Mouse (Mus musculus): ENCODE measurements around the gene Gpr108. TPM values are rescaled to one million over a fixed set of nuclear protein-coding genes. Genes with fewer than 3 reads are reported as not detected.
A peak's percentile ranks its signal among the peaks of the same experiment; 100 is the strongest.

Gene Gpr108
- total and polyA plus RNA-seq, 2 experiments: 10.7 to 23.7 TPM

DNA sequence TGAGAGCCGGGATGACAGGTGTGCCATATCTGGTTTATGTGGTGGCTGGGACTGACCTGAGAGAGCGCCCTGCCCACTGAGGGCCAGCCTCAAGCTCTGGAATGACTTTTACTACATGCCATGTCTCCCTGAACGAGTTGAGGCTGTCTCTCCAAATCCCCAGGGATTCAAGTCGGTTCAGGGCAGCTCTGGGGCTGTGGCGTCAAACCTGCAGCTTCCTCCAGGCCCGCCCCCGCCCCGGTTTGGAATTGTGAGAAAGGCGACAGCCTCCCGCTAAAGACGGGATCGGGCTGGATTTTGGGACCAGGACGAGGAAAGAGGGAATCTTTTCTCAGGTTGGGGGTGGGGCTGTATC, 27.7 kb upstream of the Gpr108 start:
- no peaks in the 10 kb centered on the region for H3K36me3 ChIP-seq (ENCODE audit: control insufficient read depth, insufficient read depth, low read length)
- peak overlapping the region; percentile 49 for H3K27ac ChIP-seq (replicated peaks; ENCODE audit: insufficient read depth, low read depth, low read length)
- DNase-seq (ENCODE audit: extremely low read depth, low read depth, low spot score): no peak
- no peaks in the 10 kb centered on the region for H3K79me2 ChIP-seq (ENCODE audit: control insufficient read depth, insufficient read depth, low read length)
- WGBS: 2% methylated on average over 13 of the region's 13 CpGs
- H3K9ac ChIP-seq (ENCODE audit: low read depth, low read length): peak overlapping the region; percentile 36
- TF ChIP-seq CTCF (IDR thresholded peaks at IDR 0.05; ENCODE audit: low read depth, low read length): no peak
- no peak for TF ChIP-seq POLR2A (IDR thresholded peaks at IDR 0.05; ENCODE audit: extremely low read depth, insufficient read depth, low read length)
- 0 out of 2 replicates have a peak, but pooled peaks cover 4% of the 10 kb centered on the region for H3K4me1 ChIP-seq (ENCODE audit: control insufficient read depth, insufficient read depth, low read length)
- no peaks in the 10 kb centered on the region for H3K27me3 ChIP-seq (ENCODE audit: control insufficient read depth, insufficient read depth, low read length)
- H3K4me3 ChIP-seq (ENCODE audit: insufficient read depth, low read depth, low read length): peak overlapping the region; percentile 70

DNA sequence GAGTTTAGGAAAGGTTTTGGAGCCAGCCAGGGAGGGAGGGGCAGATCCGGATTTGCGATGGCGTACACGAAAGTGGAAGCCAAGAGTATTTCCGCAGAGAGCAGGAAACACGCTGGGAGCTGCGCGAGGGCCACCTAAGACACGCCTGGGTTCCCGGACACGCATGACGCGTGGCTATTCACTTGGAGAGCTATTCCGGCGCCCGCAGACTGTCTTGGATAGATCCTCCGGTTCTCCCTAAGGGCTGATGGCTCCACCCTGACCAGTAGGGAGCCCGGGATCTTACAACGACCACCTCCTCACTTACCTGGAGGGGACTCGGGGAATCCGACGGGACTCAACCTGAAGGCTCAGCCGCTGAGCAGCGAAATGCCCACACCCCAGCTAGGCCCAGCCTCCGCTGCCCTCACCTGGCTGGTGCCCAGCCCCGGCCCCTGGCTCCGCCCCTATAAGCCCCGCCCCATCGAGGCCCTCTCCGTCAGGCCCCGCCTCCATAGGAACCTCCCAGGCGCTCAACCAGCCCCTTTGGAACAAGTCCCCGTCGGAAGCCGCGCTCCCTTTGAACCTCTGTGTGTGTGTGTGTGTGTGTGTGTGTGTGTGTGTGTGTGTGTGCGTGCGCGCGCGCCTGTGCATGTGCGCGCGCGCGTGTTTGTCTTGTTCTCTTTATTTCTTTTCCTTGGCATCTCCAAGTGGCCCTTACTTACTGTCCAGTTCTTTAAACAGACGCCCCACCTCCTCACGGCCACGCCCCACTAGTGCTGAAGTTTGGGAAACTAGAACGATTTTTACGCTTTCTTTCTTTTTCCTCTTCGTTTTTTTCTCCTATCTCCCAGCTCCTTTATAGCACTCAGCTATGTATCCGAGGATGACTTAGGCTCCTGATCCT, 27.1 kb upstream of the Gpr108 start:
- peak; percentile 80 for DNase-seq (ENCODE audit: extremely low read depth, low read depth, low spot score)
- no peaks in the 10 kb centered on the region for H3K79me2 ChIP-seq (ENCODE audit: control insufficient read depth, insufficient read depth, low read length)
- 0 out of 2 replicates have a peak, but pooled peaks cover 4% of the 10 kb centered on the region for H3K4me1 ChIP-seq (ENCODE audit: control insufficient read depth, insufficient read depth, low read length)
- H3K27ac ChIP-seq (replicated peaks; ENCODE audit: insufficient read depth, low read depth, low read length): peak overlapping the region; percentile 55
- H3K27me3 ChIP-seq (ENCODE audit: control insufficient read depth, insufficient read depth, low read length): no peaks in the 10 kb centered on the region
- H3K4me3 ChIP-seq (ENCODE audit: insufficient read depth, low read depth, low read length): peak overlapping the region; percentile 70
- no peaks in the 10 kb centered on the region for H3K36me3 ChIP-seq (ENCODE audit: control insufficient read depth, insufficient read depth, low read length)
- WGBS: under 1% methylated on average over 53 of the region's 53 CpGs
- peak overlapping the region; percentile 58 for H3K9ac ChIP-seq (ENCODE audit: low read depth, low read length)
- TF ChIP-seq CTCF (IDR thresholded peaks at IDR 0.05; ENCODE audit: low read depth, low read length): no peak
- TF ChIP-seq POLR2A (IDR thresholded peaks at IDR 0.05; ENCODE audit: extremely low read depth, insufficient read depth, low read length): no peak

DNA sequence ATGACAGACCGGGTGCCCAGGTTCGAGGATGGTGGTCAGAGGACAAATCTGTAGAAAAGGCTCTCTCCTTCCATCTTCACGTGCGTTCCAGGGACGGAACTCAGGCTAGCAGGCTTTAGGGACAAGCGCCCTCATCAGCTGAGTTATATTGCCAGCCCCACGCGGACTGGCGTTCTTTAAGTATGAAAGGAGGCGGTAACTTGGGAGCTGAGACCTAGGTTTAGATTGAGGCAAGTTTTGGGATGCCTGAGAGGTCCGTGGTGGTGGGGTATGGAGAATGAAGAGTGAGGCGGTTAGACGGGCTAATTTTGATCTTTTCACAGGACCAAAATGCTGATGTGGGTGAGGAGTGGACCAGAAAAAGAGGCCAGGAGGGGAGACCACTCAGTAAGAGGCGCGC, 26.4 kb upstream of the Gpr108 start:
- 11% methylated on average over 15 of the region's 15 CpGs for WGBS
- H3K27me3 ChIP-seq (ENCODE audit: control insufficient read depth, insufficient read depth, low read length): no peaks in the 10 kb centered on the region
- 0 out of 2 replicates have a peak, but pooled peaks cover 4% of the 10 kb centered on the region for H3K4me1 ChIP-seq (ENCODE audit: control insufficient read depth, insufficient read depth, low read length)
- no peaks in the 10 kb centered on the region for H3K36me3 ChIP-seq (ENCODE audit: control insufficient read depth, insufficient read depth, low read length)
- peak overlapping the region; percentile 58 for H3K9ac ChIP-seq (ENCODE audit: low read depth, low read length)
- peak overlapping the region; percentile 70 for H3K4me3 ChIP-seq (ENCODE audit: insufficient read depth, low read depth, low read length)
- no peak overlapping the region for H3K27ac ChIP-seq (replicated peaks; ENCODE audit: insufficient read depth, low read depth, low read length)
- DNase-seq (ENCODE audit: extremely low read depth, low read depth, low spot score): no peak
- no peaks in the 10 kb centered on the region for H3K79me2 ChIP-seq (ENCODE audit: control insufficient read depth, insufficient read depth, low read length)
- TF ChIP-seq POLR2A (IDR thresholded peaks at IDR 0.05; ENCODE audit: extremely low read depth, insufficient read depth, low read length) (no peak), CTCF (IDR thresholded peaks at IDR 0.05; ENCODE audit: low read depth, low read length) (no peak)

DNA sequence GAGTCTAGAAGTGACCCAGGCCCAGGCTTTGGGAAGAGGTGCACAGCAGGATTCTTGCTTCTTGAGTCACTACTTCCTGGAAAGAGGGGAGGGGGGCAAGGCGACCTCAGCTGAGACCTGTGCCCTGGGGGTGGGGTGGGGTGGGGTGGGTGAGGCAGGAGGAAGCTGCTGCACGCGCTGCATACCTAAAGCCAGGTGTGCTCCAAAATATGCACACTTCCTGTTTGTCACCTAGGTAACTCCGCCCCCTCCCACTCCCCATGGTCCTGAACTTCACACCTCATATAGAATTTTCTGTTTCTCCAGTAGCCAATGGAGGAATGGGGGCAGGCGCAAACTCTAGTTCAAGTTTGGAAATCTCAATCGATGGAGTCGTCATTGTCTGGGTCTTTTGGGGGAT, 25.6 kb upstream of the Gpr108 start:
- WGBS: 39% methylated on average over 7 of the region's 7 CpGs
- H3K27me3 ChIP-seq (ENCODE audit: control insufficient read depth, insufficient read depth, low read length): no peaks in the 10 kb centered on the region
- no peak for DNase-seq (ENCODE audit: extremely low read depth, low read depth, low spot score)
- 0 out of 2 replicates have a peak, but pooled peaks cover 4% of the 10 kb centered on the region for H3K4me1 ChIP-seq (ENCODE audit: control insufficient read depth, insufficient read depth, low read length)
- H3K36me3 ChIP-seq (ENCODE audit: control insufficient read depth, insufficient read depth, low read length): no peaks in the 10 kb centered on the region
- TF ChIP-seq POLR2A (IDR thresholded peaks at IDR 0.05; ENCODE audit: extremely low read depth, insufficient read depth, low read length) (no peak), CTCF (IDR thresholded peaks at IDR 0.05; ENCODE audit: low read depth, low read length) (no peak)
- H3K9ac ChIP-seq (ENCODE audit: low read depth, low read length): no peak overlapping the region
- no peak overlapping the region for H3K4me3 ChIP-seq (ENCODE audit: insufficient read depth, low read depth, low read length)
- no peaks in the 10 kb centered on the region for H3K79me2 ChIP-seq (ENCODE audit: control insufficient read depth, insufficient read depth, low read length)
- H3K27ac ChIP-seq (replicated peaks; ENCODE audit: insufficient read depth, low read depth, low read length): no peak overlapping the region

DNA sequence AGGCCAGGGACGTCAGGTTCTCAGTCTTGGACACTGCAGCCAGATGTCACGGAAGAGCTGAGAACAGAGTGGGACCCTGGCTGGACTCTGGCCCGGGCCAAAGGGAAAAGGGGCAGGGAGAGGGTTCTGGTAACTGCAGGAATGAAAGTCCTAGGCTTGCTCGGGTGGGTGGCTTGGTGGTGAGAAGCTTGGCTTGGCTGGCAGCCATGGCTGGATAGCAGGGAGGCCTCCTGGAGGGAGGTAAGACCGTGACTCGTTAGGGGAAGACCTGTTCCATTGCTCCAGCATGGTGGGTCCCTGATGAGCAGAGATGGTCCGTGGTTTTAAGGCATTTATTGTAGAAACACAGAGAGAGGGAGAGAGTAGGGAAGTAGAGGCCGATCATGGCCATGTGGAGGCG, 23.1 kb upstream of the Gpr108 start:
- Histone ChIP-seq H3K4me3 (ENCODE audit: insufficient read depth, low read depth, low read length) (no peak overlapping the region), H3K4me1 (ENCODE audit: control insufficient read depth, insufficient read depth, low read length) (0 out of 2 replicates have a peak, but pooled peaks cover 4% of the 10 kb centered on the region), H3K79me2 (ENCODE audit: control insufficient read depth, insufficient read depth, low read length) (no peaks in the 10 kb centered on the region), H3K27me3 (ENCODE audit: control insufficient read depth, insufficient read depth, low read length) (no peaks in the 10 kb centered on the region), H3K27ac (replicated peaks; ENCODE audit: insufficient read depth, low read depth, low read length) (no peak overlapping the region), H3K9ac (ENCODE audit: low read depth, low read length) (no peak overlapping the region), H3K36me3 (ENCODE audit: control insufficient read depth, insufficient read depth, low read length) (no peaks in the 10 kb centered on the region)
- no peak for DNase-seq (ENCODE audit: extremely low read depth, low read depth, low spot score)
- TF ChIP-seq CTCF (IDR thresholded peaks at IDR 0.05; ENCODE audit: low read depth, low read length): no peak
- no peak for TF ChIP-seq POLR2A (IDR thresholded peaks at IDR 0.05; ENCODE audit: extremely low read depth, insufficient read depth, low read length)
- WGBS: 71% methylated on average over 9 of the region's 9 CpGs

Measured in liver, adult 2 months (tissue).